Mouse (Mus musculus) liver, postnatal 0 days (tissue): ENCODE results near the gene Gm15319.
"Not testable (repeated sequence)": the region's sequence is repeated elsewhere in the genome, so short reads cannot be mapped to it uniquely, and the experiment has no call there.

Experiments used
- CTCF ChIP-seq: sonication (generic); IDR thresholded peaks from 2 replicates; pipeline ENCODE4 v1.5.1; 2016; ENCODE audit warnings: antibody characterized with exemption, low read depth
- EP300 ChIP-seq: IDR thresholded peaks from 2 replicates; pipeline ENCODE4 v1.6.1; 2016; ENCODE audit warnings: antibody characterized with exemption, low read depth, mild to moderate bottlenecking

- TF ChIP-seq CTCF, EP300: not testable (repeated sequence)
Measured at GRCm38 (mm10) chr8:20356386-20356785, 6.6 kb downstream of the Gm15319 start.
